Mouse (Mus musculus) C2C12 (cell line): Measurements from ENCODE around the gene Son.

Source experiments
- CTCF ChIP-seq: IDR thresholded peaks from one replicate; pipeline ENCODE4 v1.5.1; 2011; ENCODE audit not compliant: control insufficient read depth, insufficient read depth, insufficient read length
- MAX ChIP-seq: IDR thresholded peaks from one replicate; pipeline ENCODE4 v1.6.1; 2011; ENCODE audit warnings: mild to moderate bottlenecking, control low read depth
- MYOD1 ChIP-seq: IDR thresholded peaks from one replicate; pipeline ENCODE4 v1.6.1; 2011; ENCODE audit warnings: low read depth; ENCODE audit not compliant: control insufficient read depth, insufficient read length
- USF1 ChIP-seq: IDR thresholded peaks from one replicate; pipeline ENCODE4 v1.6.1; 2011; ENCODE audit warnings: low read depth, mild to moderate bottlenecking, control low read depth, moderate library complexity

DNA sequence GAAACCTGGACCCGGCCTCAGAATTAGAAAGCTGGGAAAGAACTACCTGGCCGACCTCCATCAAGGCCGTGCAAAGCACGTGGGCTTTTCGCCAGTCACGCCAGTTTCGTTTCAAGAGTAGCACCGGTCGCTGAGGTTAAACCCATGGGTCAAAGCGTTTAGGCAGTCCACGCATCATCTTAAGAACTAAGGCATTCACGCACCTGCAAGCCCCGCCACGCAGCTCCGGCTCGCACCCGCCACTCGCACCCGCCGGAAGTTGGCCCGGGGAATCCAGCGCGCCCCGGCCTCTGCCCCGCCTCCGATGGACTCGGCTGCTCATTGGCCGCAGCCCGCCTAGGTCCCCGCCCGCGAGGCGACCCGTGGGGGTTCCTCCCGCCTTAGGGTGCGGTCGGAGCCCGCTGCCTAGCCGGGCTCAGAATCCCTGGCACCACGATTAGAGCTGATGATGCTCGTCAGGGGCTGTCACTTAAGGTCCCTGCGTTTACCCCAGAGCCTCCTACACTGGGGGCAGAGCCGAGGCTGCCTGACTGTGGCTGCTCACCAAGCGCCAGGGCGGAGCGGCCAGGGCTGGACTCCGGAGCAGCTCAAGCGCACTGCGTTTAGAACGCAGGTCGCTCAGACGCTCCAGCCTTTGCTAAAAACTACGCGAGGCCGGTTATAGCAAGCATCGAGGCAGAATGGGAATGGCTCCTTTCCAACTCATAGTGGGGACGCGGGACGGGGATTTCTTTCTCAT lies 456 bp upstream of the Son start, which contains the start of gene Gart:
- TF ChIP-seq CTCF (no peak), MAX (peak; percentile 68), USF1 (no peak), MYOD1 (no peak)
